18 mouse cellular contexts compared by ENCODE assay signal in genomic region chr5:123969216-123969615, GRCm38 (mm10). TPM values are rescaled to one million over a fixed set of nuclear protein-coding genes. Genes with fewer than 3 reads are reported as not detected.
"Had no signal": no experiment of that assay in that cellular context is flagged by ENCODE, and none has a peak within 500 bp of the region (broad histone marks: within the 10 kb centered on the region; RNA-seq: fewer than 3 reads in every experiment).

No protein-coding gene starts in this region.

- H3K36me3 ChIP-seq: hindbrain, embryonic 15.5 days; limb, embryonic 15.5 days; liver, embryonic 12.5 days; midbrain, embryonic 12.5 days; neural tube, embryonic 15.5 days; stomach, embryonic 15.5 days had no signal

- H3K4me2 ChIP-seq: hindbrain, embryonic 15.5 days; limb, embryonic 15.5 days; liver, embryonic 12.5 days; lung, embryonic 14.5 days; midbrain, embryonic 12.5 days; neural tube, embryonic 15.5 days; stomach, embryonic 15.5 days had no signal

- H3K9ac ChIP-seq: hindbrain, embryonic 15.5 days; limb, embryonic 15.5 days; liver, embryonic 12.5 days; lung, embryonic 14.5 days; midbrain, embryonic 12.5 days; neural tube, embryonic 15.5 days; stomach, embryonic 15.5 days had no signal

- H3K4me3 ChIP-seq: hindbrain, embryonic 15.5 days; limb, embryonic 15.5 days; liver, embryonic 12.5 days; megakaryocyte, embryonic 14.5 days; midbrain, embryonic 12.5 days; neural tube, embryonic 15.5 days; stomach, embryonic 15.5 days had no signal

- H3K27me3 ChIP-seq: hindbrain, embryonic 15.5 days; limb, embryonic 15.5 days had no signal

- DNase-seq: layer of hippocampus, postnatal 36 days; lung, embryonic 14.5 days; lung, postnatal 10 days; right cerebral cortex, adult 18-20 months; right cerebral cortex, postnatal 25 days; spleen, adult 18-20 months; thymus, postnatal 36 days had no signal

- H3K27ac ChIP-seq: hindbrain, embryonic 15.5 days; limb, embryonic 15.5 days; liver, embryonic 12.5 days; macrophage; midbrain, embryonic 12.5 days; neural tube, embryonic 15.5 days; stomach, embryonic 15.5 days had no signal

- H3K4me1 ChIP-seq: hindbrain, embryonic 15.5 days had no signal

- H3K9me3 ChIP-seq: hindbrain, embryonic 15.5 days; limb, embryonic 15.5 days; liver, embryonic 12.5 days; megakaryocyte, embryonic 14.5 days; midbrain, embryonic 12.5 days; neural tube, embryonic 15.5 days; stomach, embryonic 15.5 days had no signal

- ATAC-seq: liver, embryonic 12.5 days had no signal

RNA-seq across cellular contexts. Expression of gene Gm43518, which starts 42.0 kb away (rescaled TPM):
- total RNA-seq: midbrain, postnatal 0 days had no signal
- polyA plus RNA-seq: large intestine, adult 2 months; macrophage; neural tube, embryonic 11.5 days had no signal
